Mouse (Mus musculus) heart, postnatal 0 days (tissue): ENCODE data around the gene Ubr1. TPM values are rescaled to one million over a fixed set of nuclear protein-coding genes. Genes with fewer than 3 reads are reported as not detected.

Source experiments
- ATAC-seq: fragments of 200-750 bp; cut with Nextera tagmentation; 2 replicates; pipeline ENCODE4 v1.8.0; 2017; ENCODE audit warnings: low read depth, moderate number of reproducible peaks, moderate library complexity; ENCODE audit not compliant: insufficient read depth
- DNase-seq: peaks from one replicate; pipeline ENCODE4 v3.0.0-alpha.2; 2016; ENCODE audit warnings: low spot score
- H3K27ac ChIP-seq: fragments of 300-500 bp; sonication (generic); 2 replicates; pipeline ENCODE4 v1.5.1; 2014; ENCODE audit warnings: low read depth, mild to moderate bottlenecking
- H3K27me3 ChIP-seq: fragments of 300-500 bp; sonication (generic); 2 replicates; pipeline ENCODE4 v1.6.1; 2014; ENCODE audit warnings: low read length, mixed read lengths; ENCODE audit not compliant: control insufficient read depth, insufficient read depth
- H3K36me3 ChIP-seq: fragments of 300-500 bp; sonication (generic); replicated peaks from 2 replicates; pipeline ENCODE4 v1.6.1; 2014; ENCODE audit warnings: low read length, mixed read lengths; ENCODE audit not compliant: control insufficient read depth, insufficient read depth
- H3K4me1 ChIP-seq: fragments of 300-500 bp; sonication (generic); 2 replicates; pipeline ENCODE4 v1.6.1; 2014; ENCODE audit warnings: antibody characterized with exemption; ENCODE audit not compliant: control insufficient read depth, insufficient read depth
- H3K4me2 ChIP-seq: fragments of 300-500 bp; sonication (generic); 2 replicates; pipeline ENCODE4 v1.6.1; 2014; ENCODE audit warnings: low read depth, mild to moderate bottlenecking, low read length, moderate library complexity
- H3K4me3 ChIP-seq: fragments of 300-500 bp; sonication (generic); 2 replicates; pipeline ENCODE4 v1.5.1; 2014; ENCODE audit warnings: low read depth, low read length
- H3K9ac ChIP-seq: fragments of 300-500 bp; sonication (generic); replicated peaks from 2 replicates; pipeline ENCODE4 v1.6.1; 2014; ENCODE audit warnings: low read depth, low read length, mixed read lengths
- H3K9me3 ChIP-seq: fragments of 300-500 bp; sonication (generic); replicated peaks from 2 replicates; pipeline ENCODE4 v1.6.1; 2016; ENCODE audit warnings: low read length; ENCODE audit not compliant: control insufficient read depth
- CTCF ChIP-seq: IDR thresholded peaks from 2 replicates; pipeline ENCODE4 v1.5.1; 2016; ENCODE audit warnings: antibody characterized with exemption, control low read depth, low read depth
- EP300 ChIP-seq: IDR thresholded peaks from 2 replicates; pipeline ENCODE4 v1.6.1; 2016; ENCODE audit warnings: antibody characterized with exemption, low read depth
- WGBS: fragments of 180-500 bp; shearing (Covaris S2); extraction: QIAGEN DNeasy Blood & Tissue Kit; methylation state at CpG from one replicate; pipeline ENCODE4 v1.1.7; 2014; 5-methylcytosine and 5-hydroxymethylcytosine counted together
- polyA plus RNA-seq: library from polyadenylated mRNA; unstranded; fragments of >200 nt; fragmentation: Nextera tagmentation; extraction: Ambion mirVana; gene quantifications from 2 replicates; pipeline ENCODE4 v1.2.1, GENCODE M21; 2015
- total RNA-seq: library from RNA; depleted of rRNA; stranded (reverse); fragments of >200 nt; gene quantifications from 2 replicates; pipeline ENCODE4 v1.2.3, GENCODE M21; 2014; ENCODE audit warnings: low replicate concordance

The Ubr1 gene
- total and polyA plus RNA-seq, 2 experiments from 2014 or later: 14.3 to 28.9 TPM

DNA sequence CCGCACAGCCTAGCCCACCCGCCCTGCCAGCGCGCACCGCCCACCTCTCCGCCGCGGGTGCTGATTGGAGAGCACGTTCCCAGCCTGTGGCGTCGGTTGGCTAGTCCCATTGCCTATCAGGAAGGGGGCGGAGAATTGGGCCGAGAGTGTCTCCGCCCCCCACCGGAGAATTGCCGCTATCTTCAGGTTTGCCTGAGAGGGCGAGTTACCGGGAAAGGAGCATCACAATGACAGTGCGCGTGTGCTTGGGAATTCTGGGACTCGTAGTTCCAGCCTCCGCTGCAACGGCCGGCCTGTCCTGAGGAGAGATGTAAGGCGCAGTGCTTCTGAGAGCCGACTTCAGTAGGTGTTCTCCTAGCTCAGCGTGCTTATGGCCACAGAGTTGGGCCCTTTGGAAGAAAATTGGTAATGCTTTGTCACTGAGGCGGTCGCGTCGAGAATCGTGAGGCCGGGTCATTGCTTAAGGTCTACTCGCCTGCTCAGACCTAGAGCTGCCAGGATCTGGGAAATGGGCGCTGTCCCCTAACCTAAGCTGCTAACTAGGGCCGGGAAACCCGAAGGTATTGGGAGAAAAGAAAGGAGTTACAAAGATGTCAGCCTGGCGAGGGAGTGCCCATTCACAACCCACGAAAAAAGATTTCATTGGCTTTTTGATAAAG lies 120.0 kb downstream of the Ubr1 start, which contains the start of gene Ttbk2:
Ttbk2 (minus strand) TSS at position 181 of the 659 bp plus-strand sequence.
- Histone ChIP-seq H3K27ac (peak within 1 kb of the TSS; percentile 58), H3K9me3 (no peaks in the 10 kb centered on the region), H3K36me3 (no peaks in the 10 kb centered on the region), H3K27me3 (no peaks in the 10 kb centered on the region), H3K9ac (peak within 1 kb of the TSS; percentile 69), H3K4me1 (peaks cover 8% of the 10 kb centered on the region; the same call in 1 of the 2 replicates), H3K4me3 (peak within 1 kb of the TSS; percentile 86), H3K4me2 (peak within 1 kb of the TSS; percentile 82)
- TF ChIP-seq EP300 (no peak), CTCF (peak; percentile 34)
- WGBS: under 1% methylated on average over 39 of the region's 39 CpGs
- peak; percentile 99 for DNase-seq
- peak; percentile 100 for ATAC-seq

DNA sequence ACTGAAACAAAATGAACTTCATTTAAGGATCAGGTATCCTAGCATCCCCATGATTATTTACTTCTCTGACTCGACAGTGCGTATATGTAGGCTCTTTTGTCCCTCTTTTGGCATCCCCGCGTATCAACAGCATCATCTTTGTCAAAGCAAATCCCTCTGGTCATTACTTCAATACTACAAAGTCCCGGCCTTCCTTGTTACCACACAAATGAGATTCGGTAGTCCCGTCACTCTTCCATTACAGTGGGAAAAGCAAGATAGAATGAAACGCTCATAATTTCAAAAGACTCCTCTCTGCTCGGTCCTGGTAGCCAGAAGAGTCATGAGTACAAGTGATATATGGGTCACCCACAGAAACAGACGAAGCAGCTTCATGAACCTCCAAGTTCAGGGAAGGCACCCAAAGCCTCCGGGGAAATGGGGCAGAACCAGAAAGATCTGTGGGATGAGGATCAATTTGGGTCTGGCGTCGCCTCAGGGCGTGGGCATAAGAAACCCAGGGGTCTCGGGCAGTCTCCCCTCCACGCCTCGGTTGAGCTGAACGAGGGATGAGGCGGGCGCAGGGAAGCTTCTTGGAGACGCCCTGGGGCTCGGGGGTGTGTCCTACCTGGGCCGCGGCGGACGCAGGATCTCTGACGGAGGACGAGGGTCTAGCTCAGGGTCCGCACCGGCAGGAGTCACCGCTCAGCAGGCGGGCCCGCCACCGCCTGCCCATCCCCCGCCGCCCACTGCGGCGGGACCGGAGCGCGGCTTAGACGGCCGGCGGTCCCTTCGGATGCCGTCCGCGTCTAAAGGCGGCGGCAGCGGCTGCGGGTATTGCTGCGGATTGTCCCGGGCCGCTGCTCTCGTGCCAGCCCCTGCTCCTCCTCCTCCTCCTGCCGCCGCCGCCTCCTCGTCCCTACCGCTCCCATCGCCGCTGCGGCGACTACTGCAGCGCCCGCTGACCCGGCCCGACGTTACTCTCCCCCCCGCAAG lies 120.8 kb downstream of the Ubr1 start, which contains the start of gene Cdan1:
Cdan1 (minus strand) TSS at position 680 of the 975 bp plus-strand sequence.
- peak within 1 kb of the TSS; percentile 86 for H3K4me3 ChIP-seq
- H3K36me3 ChIP-seq: no peaks in the 10 kb centered on the region
- no peaks in the 10 kb centered on the region for H3K27me3 ChIP-seq
- H3K4me1 ChIP-seq: peaks cover 8% of the 10 kb centered on the region; the same call in 1 of the 2 replicates
- no peaks in the 10 kb centered on the region for H3K9me3 ChIP-seq
- H3K4me2 ChIP-seq: peak within 1 kb of the TSS; percentile 82
- peak within 1 kb of the TSS; percentile 69 for H3K9ac ChIP-seq
- peak; percentile 32 for DNase-seq
- TF ChIP-seq EP300 (no peak), CTCF (no peak)
- WGBS: under 1% methylated on average over 62 of the region's 71 CpGs
- H3K27ac ChIP-seq: peak within 1 kb of the TSS; percentile 58
- ATAC-seq: peak; percentile 37

- ATAC-seq (no peak), DNase-seq (no peak)
- Histone ChIP-seq H3K36me3 (no peaks in the 10 kb centered on the region), H3K4me2 (no peak overlapping the region), H3K27me3 (no peaks in the 10 kb centered on the region), H3K4me3 (no peak overlapping the region), H3K9me3 (no peaks in the 10 kb centered on the region), H3K27ac (no peak overlapping the region), H3K9ac (no peak overlapping the region), H3K4me1 (peaks cover 11% of the 10 kb centered on the region)
- TF ChIP-seq CTCF (no peak), EP300 (no peak)
- WGBS: 89% methylated on average over 1 of the region's 1 CpGs
These were observed 125.2 kb downstream of the Ubr1 start for GRCm38 (mm10) chr2:120845280-120845679.

GRCm38 (mm10) chr2:120843990-120844389 lies 126.5 kb downstream of the Ubr1 start:
- Histone ChIP-seq H3K27ac (no peak overlapping the region), H3K4me2 (no peak overlapping the region), H3K4me3 (no peak overlapping the region), H3K27me3 (no peaks in the 10 kb centered on the region), H3K9me3 (no peaks in the 10 kb centered on the region), H3K36me3 (no peaks in the 10 kb centered on the region), H3K4me1 (peaks cover 7% of the 10 kb centered on the region), H3K9ac (no peak overlapping the region)
- no peak for TF ChIP-seq CTCF
- TF ChIP-seq EP300: no peak
- ATAC-seq: no peak
- 33% methylated on average over 4 of the region's 4 CpGs for WGBS
- no peak for DNase-seq

GRCm38 (mm10) chr2:120841211-120841610 lies 129.3 kb downstream of the Ubr1 start:
- no peak for DNase-seq
- no peak overlapping the region for H3K4me2 ChIP-seq
- no peak overlapping the region for H3K4me3 ChIP-seq
- WGBS: 79% methylated on average over 1 of the region's 1 CpGs
- no peak overlapping the region for H3K27ac ChIP-seq
- TF ChIP-seq CTCF (no peak), EP300 (no peak)
- H3K27me3 ChIP-seq: no peaks in the 10 kb centered on the region
- H3K9me3 ChIP-seq: peaks cover 4% of the 10 kb centered on the region; the same call in 1 of the 2 replicates
- ATAC-seq: no peak
- no peaks in the 10 kb centered on the region for H3K36me3 ChIP-seq
- H3K9ac ChIP-seq: no peak overlapping the region
- H3K4me1 ChIP-seq: peaks cover 6% of the 10 kb centered on the region; the same call in 1 of the 2 replicates
